Mouse (Mus musculus) heart, adult 9 months (tissue): Measurements from ENCODE around the gene Tnfsf13.
A peak's percentile ranks its signal among the peaks of the same experiment; 100 is the strongest.
"Not testable (repeated sequence)": the region's sequence is repeated elsewhere in the genome, so short reads cannot be mapped to it uniquely, and the experiment has no call there.

ENCODE experiments used
- DNase-seq, 2 experiments: peaks; one replicate each; pipeline ENCODE4 v3.0.0; 2022; ENCODE audit warnings: low spot score in 2 of 2

Tnfsf13 gene

DNA sequence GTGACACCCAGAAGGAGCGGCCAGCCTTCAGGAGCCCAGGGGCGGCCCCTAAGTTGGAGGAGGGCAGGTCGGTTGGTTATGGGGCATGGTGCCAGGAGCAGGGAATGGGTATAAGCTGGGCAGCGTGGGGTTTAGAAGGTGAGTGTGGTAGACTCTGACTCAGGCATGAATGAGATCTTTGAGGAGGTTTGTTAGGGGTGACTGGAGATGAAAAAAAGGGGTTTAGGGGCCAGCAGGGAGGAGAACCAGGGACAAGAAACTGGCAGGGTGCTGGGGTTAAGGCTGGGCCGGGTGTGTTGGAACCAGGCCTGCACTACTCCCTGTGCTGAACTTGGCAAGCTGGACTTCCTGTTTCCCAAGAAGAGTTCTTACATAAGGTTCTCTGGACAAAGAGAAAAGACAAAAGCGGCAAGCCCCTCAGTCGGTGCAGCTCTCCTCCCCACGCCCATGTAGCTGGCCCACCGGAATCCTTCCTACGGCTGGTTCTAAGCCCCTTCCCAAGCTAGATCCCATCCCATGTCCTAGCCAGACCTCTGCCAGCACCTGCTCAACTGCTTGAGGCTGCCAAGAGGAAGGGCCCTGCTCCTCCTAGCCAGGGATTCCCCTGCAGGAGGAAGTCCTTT is at the start of gene Tnfsf13:
Gene Tnfsf13 (minus strand): TSS at position 259 of the 623 bp plus-strand sequence.
- DNase-seq = peak; percentile 95 to 96

DNA sequence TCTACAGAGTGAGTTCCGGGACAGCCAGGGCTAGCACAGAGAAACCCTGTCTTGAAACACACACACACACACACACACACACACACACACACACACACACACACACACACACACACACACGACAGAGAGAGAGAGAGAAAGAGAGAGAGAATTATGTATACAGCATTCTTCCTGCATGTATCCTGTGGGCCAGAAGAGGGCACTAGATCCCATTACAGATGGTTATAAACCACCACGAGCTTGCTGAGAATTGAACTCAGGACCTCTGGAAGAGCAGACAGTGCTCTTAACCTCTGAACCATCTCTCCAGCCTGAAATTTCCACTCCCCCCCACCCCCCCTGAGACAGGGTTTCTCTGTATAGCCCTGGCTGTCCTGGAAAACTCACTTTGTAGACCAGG is 45.8 kb upstream of the Tnfsf13 start:
- DNase-seq = not testable (repeated sequence)

DNA sequence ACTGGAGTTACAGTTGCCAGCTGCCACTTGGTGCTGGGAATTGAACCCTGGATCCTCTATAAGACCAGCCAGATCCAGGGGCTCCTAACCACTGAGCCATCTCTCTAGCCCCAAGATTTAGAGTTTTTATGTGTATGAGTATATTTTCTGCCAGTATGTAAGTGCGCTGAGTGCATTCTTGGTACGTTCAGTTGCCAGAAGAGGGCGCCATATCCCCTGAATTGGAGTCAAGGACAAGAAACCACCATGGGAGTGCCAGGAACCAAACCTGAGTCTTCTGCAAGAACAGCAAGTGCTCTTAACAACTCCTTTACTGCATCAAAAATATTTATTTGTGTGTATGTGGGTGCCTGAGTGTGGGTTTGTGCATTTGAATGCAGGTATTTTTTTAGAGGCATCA is 43.5 kb upstream of the Tnfsf13 start:
- DNase-seq = peak in 1 of 2 experiments; percentile 40

DNA sequence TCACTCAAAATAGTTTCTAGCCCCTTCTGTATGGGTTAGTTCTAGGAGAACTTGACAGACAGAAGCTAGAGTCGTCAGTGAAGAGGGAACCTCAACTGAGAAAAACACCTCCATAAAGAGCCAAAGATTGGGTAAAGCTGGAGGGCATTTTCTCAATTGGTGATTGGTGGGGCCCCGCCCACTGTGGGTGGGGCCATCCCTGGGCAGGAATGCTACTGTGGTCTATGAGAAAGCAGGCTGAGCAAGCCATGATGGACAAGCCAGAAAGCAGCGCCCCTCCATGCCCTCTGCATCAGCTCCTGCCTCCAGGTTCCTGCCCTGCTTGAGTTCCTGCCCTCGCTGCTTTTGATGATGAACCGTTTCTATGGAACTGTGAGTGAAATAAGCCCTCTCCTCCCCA is 40.4 kb upstream of the Tnfsf13 start:
- no peak for DNase-seq

DNA sequence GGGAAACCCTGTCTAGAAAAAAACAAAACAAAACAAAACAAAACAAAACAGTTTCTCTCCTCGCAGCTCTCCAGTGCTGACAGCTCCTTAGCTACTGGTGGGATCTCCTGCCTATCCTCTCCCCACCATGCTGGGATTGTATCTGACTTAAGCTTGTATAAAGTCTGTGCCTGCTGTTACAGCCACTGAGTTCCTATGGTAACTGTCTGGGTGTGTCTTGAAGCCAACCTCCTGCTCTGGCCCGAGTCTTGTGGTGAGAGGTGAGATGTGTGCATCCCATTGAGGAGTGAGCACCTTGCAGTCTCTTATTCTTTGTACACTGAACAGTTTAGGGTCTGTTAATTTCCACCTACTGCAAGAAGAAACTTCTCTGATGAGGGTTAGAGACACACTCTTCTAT is 37.5 kb upstream of the Tnfsf13 start:
- no peak for DNase-seq

DNA sequence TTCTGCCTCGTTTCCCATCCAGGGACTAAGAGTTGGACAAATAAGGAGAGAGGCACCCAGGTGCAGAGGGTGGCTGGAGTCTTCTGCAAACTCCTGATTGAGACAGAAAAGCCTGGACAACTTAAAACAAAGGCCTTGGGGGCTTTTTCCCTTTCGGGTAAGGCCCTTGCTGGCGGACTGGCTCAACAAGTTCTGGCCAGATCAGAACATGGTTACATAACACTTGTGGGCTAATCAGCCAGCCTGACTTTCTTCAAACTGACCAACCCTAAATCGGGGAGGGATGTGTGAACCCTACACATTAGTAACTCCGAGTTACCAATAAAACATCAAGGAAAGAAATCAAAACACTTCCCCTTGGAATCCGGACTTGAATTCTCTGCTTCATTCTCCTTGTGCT is 35.3 kb upstream of the Tnfsf13 start:
- no peak for DNase-seq

DNA sequence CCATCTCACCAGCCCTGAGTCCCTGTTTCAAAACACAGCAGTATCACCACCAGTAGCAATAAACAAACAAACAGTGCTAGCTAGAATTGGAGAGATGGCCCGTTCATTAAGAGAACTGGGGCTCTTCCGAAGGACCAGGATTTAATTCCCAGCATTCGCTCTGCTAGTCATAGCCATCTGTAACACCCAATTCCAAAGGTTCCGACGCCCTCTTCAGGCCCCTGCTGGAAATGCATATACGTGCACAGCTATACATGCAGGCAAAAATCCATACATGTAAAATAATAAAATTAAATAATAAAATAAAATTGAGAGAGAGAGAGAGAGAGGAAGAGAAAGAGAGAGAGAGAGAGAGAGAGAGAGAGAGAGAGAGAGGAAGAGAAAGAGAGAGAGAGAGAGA is 33.8 kb upstream of the Tnfsf13 start:
- no peak for DNase-seq

DNA sequence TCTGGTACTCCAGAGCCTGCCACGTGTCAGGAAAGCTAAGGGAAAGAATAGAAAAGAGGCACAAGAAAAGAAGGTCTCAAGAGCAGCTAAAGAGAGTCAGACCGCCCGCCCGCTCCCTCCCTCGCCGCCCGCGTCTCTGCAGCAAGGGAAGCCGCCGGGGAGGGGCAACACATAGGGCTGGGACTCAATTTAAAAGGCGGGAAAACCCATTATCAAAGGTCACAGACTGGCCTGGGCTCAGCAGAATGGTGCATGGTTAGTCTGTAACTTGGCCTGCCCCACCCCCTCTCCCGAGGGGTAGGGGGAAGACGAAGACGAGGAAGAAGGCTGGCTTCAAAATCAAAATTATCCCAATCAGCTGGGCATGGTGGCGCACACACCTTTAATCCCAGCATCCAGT is 33.1 kb upstream of the Tnfsf13 start:
- DNase-seq = no peak

DNA sequence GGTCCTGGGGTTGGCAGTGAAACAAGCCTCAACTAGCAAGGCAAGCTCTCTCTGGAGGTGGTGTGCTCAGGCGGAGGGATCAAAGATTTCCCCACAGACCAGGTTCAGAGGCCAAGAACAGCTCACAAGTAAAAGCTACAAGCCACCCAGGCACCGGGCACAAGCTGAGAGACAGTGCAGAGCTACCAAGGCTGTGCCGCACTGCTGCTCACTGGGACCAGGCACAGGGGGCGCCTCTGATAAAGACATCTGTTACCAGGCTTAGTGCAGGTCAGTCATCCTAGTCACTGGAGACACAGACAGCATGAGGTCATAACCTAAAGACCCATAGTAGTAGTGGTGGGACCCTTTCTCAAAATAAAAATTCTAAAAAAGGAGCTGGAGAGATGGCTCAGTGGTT is 31.4 kb upstream of the Tnfsf13 start:
- DNase-seq = no peak

DNA sequence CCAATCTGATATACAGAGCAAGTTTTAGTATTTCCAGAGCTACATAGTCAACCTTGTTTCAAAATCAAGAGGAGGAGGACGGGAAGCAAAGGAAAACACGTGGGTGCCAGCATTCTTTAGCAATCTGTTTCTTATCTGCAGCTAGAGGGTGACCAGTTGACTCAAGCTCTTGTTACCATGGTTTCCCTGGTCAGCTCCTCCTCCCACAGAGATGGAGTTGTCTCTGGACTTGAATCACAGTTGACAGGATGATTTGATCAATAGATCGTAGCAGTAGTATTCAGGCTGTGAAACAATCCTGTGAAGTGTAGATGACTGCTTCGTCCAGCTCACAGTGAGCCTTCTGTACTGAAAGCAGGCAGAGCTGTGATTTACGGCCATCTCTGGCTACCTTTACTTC is 30.3 kb upstream of the Tnfsf13 start:
- DNase-seq = peak in 1 of 2 experiments; percentile 51

DNA sequence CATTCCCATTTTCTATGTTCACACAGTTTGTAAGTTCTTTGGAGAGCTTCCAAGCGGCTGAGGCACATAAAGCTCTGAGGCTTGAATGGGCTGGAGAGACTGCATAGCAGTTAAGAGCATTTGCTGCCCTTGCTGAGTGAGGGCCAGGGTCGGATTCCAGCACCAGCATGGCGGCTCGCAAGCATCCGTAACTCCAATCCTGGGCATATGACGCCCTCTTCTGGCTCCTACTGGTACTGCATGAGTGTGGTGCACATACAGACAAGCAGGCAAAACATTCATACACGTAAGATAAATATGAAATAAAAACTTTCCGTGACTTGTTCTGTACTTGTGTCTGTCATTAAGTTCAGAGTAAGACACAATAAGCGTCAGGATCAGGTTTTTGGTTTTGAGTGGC is 29.9 kb upstream of the Tnfsf13 start:
- DNase-seq = no peak

DNA sequence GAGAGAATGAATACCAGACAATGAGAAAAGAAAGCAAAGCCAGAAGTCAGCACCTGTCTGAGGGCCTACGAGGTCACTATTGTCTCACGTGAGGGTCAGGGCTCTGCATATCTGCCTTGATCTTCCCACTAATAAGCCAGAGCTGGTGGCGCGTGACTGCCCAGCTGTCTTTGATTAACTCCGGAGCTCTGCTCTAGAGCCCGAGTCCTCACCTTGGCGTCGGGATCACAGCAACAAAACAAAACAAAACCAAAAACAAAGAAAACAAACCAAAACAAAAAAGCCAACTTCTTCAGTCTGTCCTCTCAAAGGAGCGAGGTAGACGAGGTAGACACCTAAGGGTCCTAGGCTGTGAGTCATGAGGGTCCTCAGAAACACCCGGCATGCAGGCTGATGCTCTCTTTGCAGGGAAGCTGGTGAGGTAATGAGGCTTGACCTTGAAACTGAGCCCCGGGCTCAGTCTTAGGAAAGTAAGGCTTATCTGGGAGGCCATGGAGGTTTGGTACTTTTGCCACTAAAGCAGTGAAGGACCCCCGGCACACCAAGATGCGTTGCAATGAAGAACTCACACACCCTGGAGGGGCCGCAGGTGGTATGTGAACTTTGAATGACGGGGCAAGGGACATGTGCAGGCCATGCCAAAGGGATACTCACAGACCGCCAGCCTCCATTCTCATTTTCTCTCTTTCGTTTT is 29.2 kb upstream of the Tnfsf13 start:
- no peak for DNase-seq

DNA sequence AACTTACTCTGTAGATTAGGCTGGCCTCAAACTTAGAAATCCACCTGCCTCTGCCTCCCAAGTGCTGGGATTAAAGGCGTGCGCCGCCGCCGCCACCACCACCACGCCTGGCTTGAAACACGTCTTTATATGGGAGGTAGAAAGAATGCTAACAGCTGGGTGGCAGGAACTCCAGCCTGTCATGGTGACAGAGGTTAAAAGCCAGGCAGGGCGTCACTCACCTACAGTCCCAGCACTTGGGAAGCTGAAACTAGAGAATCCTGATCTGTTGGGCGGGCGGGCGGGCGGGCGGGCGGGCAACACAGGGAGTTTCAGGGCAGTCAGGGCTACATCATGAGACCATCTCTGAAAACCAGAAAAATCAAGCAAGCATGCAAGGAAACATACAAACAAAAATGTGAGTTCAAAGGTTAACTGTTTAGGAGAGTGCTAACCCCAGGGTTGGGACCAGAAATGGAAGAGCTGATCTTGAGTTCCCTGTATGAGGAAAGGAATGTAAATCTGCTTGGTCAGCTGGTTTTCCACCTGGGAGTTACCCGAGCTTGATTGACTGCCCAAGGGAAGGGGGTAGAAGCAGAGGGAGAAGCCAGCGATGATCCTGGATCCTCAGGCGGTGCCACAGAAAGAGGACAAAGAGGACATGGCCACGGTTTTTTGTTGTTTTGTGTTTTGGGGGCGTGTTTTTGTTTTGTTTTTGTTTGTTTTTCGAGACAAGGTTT is 27.5 kb upstream of the Tnfsf13 start:
- DNase-seq = no peak

DNA sequence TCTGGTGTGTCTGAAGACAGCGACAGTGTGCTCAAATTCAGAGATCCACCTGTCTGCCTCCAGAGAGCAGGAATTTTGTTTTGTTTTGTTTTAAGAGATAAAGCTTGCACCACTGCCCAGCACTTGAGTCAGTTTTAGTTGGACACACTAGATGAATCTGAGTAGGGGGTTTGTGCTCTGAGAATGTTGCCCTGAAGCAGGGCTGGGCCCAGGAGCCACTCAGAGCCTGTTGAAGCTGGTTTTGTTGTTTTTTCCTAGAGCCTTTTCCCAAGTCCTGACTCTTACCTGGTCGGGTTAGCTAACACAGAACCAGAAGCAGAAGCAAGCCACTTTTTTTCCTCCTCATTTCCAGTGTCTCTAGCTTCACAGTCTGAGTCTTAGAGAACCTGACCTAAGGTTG is 25.5 kb upstream of the Tnfsf13 start:
- DNase-seq = no peak

DNA sequence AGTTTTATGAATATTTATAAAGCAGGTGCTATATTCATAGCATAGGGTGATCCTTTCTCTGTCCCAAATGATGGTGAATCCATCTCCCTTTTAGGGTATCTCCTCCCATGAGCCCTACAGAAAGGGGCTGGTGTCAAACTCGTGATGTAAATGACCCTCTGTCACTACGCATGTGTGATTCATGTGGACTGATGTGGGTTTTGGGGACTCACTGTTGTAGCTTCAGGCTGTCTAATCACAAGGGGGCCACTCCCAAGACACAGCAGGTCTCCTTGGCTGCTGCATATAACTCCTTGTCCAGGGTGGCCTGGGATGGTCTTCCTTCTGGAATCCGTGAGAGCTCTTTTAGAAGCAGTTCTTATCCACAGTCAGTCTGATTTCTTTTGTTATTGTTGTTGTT is 24.9 kb upstream of the Tnfsf13 start:
- DNase-seq = no peak

DNA sequence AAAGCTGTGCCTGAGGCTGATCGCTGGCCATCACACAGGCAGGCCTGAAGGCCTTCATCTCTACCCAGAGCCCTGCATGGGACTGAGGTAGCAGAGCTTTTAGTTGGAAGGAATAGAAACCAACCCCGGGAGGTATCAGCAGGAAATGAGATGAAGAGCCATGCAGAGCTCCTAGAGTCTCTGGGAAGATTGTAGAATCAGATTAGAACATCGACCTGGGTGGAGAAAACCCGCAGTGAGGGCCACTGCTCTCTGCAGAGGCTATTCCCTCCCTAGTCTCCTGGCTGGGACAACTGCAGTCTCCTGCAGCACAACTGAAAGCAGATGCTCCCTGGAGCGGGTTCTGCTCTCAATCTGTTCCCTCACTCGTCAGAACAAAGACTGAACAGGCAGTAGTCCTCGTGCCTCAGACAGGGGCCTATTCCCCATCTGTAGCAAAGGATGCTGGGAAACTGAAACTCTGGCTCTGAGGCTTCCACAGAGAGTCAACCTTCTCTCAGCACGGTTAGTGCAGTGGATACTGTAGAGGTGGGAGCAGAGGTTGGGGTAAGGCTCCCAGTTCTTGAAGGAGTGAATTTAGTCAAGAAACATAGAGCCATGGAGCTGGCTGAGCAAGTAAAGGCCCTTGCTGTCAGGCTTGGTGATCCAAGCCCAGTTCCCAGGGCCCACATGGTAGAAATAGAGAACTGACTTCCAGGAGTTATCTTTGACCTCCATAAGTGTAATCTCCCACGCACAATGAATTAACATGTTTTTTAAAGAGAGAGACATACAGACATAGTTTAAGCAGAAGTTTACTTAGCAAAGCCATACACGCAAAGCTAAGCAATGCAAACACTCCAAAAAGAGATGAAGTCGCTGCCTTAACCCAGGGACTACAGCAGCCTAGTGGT is 24.2 kb upstream of the Tnfsf13 start:
- no peak for DNase-seq

DNA sequence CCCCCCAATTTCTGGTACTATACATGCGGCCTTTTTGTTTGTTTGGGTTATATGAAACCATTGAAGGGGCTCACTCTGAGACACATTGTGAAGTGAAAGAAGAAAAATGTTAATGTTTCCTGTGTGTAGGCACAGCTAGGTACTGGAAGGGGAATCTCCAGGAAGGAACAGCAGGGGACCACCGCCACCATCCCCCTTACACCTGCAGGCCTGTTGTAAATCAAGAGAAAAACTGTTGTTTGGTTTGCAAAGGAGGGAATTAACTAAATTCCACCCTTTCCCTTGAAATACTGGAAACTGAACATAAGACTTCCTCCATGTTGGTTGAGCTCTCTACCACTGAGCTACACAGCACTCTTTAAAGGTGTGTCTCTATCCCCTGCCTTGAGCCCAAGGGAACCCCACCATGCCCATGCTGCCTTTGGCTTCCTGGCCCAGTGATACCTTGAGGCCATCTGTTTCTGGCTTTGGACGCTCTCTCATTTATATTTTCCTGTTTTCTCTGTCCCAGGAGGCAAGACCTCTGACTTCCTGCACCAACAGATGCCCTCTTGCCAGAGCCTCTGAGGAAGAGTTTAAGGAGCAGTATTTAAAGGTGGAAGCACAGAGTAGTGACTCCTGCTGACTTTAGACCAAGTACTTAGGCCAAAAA is 23.2 kb upstream of the Tnfsf13 start:
- no peak for DNase-seq

DNA sequence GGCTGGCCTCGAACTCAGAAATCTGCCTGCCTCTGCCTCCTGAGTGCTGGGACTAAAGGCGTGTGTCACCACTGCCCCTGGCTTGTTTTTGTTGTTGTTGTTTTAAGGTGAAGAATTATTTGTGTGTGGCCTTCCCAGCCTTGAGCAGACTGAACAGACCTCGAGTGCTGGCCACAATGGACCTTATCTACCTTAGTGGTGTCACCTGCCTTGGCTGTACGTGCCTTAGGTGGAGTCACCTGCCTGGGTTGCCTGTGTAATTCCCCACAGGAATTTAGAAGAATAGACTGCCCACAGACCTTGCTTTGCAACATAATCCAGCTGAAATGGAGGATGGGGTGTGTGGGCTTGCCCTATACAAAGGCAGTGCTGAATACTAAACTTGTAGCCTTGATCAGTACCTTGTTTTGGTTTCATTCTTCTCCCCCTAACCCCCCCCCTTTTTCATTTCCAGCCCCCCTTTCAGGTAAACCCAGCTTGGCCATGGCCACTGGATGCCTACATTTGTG is 22.3 kb upstream of the Tnfsf13 start:
- DNase-seq = no peak

DNA sequence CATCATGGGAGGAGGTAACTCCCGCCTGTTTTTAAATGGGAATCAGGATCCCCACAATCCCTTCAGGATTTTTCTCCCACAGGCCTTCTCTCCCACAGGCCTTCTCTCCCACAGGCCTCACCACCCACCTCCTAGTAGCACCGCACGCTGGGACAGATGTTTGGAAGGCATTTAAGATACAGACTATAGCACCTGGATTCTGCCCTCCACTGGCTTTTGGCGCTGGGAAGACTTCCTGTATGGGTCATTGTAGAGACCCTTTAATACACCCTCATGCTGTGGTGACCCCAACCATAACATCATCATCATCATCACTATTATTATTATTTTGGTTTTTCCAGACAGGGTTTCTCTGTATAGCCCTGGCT is 21.9 kb upstream of the Tnfsf13 start:
- DNase-seq = no peak

DNA sequence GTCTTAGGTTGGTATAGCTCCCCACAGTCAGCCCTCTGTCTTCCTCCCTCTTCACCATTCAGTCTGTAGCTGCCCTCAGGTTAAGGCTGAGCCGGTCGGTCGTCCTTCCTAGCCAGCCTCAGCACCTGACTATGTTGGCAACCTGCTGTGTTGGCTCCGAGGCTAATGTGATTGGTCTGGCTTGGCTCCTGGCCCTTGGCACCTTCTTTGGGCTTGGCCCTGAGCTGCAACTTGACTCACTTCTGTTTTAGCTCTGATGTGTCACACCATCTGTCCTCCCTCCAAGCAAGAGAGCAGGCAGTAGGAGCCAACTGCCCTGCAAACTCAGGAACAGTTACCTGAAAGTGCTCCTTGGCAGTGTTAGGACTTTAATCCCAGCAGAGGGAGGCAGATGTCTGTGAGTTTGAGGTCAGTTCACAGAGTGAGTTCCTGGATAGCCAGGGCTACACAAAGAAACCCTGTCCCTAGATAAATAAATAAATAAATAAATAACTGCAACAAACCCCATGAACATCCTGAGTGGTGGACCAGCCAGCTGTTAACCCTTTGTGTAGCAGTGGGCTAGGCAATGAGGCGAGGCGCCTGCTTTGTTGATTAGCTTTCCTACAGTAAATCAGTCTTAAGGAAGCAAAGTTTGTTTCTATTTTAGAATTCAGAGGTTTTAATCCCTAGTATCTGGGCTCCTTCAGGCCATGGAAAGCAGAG is 21.3 kb upstream of the Tnfsf13 start:
- peak; percentile 80 to 84 for DNase-seq

DNA sequence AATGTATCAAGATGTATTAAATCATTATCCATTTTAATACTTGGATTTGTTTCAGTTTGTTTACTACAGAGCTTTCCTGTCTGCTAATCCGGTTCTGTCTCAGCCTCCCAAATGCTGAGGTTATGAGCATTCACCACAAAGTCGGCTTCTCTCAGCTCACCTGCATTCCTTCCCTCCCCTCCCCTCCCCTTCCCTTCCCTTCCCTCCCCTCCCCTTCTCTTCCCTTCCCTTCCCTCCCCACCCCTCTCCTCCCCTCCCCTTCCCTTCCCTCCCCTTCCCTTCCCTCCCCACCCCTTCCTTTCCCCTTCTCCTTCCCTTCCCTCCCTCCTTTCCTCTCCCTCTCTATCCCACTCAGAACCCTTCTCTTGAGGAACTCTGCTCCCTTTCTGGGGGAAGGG is 19.0 kb upstream of the Tnfsf13 start:
- DNase-seq = no peak
